Mouse (Mus musculus) intestine, embryonic 14.5 days (tissue): ENCODE measurements at regions not wholly inside any gene's neighbourhood (a gene's known extent, or its start where the extent isn't known, plus 50 kb on each side); places are given as distances from the start of the nearest gene placed in this dataset.

Experiments
- ATAC-seq: fragments of 200-750 bp; cut with Nextera tagmentation; replicated peaks from 2 replicates; pipeline ENCODE4 v1.8.0; 2017; ENCODE audit warnings: low read depth, moderate number of reproducible peaks, moderate TSS enrichment, moderate library complexity; ENCODE audit not compliant: low FRiP score, low TSS enrichment
- DNase-seq: peaks from one replicate; pipeline ENCODE4 v3.0.0-alpha.2; 2018; ENCODE audit warnings: low spot score
- H3K27ac ChIP-seq: fragments of 300-500 bp; sonication (generic); 2 replicates; pipeline ENCODE4 v1.5.1; 2014; ENCODE audit warnings: low read depth, mild to moderate bottlenecking, control low read depth
- H3K27me3 ChIP-seq: fragments of 300-500 bp; sonication (generic); replicated peaks from 2 replicates; pipeline ENCODE4 v1.6.1; 2014; ENCODE audit warnings: low read length, control low read depth; ENCODE audit not compliant: control insufficient read depth, insufficient read depth
- H3K36me3 ChIP-seq: fragments of 300-500 bp; sonication (generic); 2 replicates; pipeline ENCODE4 v1.6.1; 2014; ENCODE audit warnings: low read length, control low read depth; ENCODE audit not compliant: control insufficient read depth, insufficient read depth
- H3K4me1 ChIP-seq: fragments of 300-500 bp; sonication (generic); replicated peaks from 2 replicates; pipeline ENCODE4 v1.6.1; 2014; ENCODE audit warnings: low read length, control low read depth, mixed read lengths; ENCODE audit not compliant: control insufficient read depth, insufficient read depth
- H3K4me2 ChIP-seq: fragments of 300-500 bp; sonication (generic); 2 replicates; pipeline ENCODE4 v1.6.1; 2014; ENCODE audit warnings: low read length
- H3K4me3 ChIP-seq: fragments of 300-500 bp; sonication (generic); 2 replicates; pipeline ENCODE4 v1.5.1; 2014; ENCODE audit warnings: low read depth, low read length, control low read depth, mixed read lengths
- H3K9ac ChIP-seq: fragments of 300-500 bp; sonication (generic); 2 replicates; pipeline ENCODE4 v1.6.1; 2014; ENCODE audit warnings: mild to moderate bottlenecking, low read length
- H3K9me3 ChIP-seq: fragments of 300-500 bp; sonication (generic); 2 replicates; pipeline ENCODE4 v1.6.1; 2016; ENCODE audit warnings: low read length, control low read depth; ENCODE audit not compliant: control insufficient read depth
- WGBS: fragments of 180-500 bp; shearing (Covaris S2); extraction: QIAGEN DNeasy Blood & Tissue Kit; methylation state at CpG from one replicate; pipeline ENCODE4 v1.1.7; 2014; 5-methylcytosine and 5-hydroxymethylcytosine counted together

- Histone ChIP-seq H3K27ac (peak overlapping the region; percentile 92), H3K27me3 (no peaks in the 10 kb centered on the region), H3K36me3 (no peaks in the 10 kb centered on the region), H3K4me2 (peak overlapping the region; percentile 45), H3K9ac (0 out of 2 replicates have a peak overlapping the region, but pooled peaks have one; percentile 11), H3K4me3 (no peak overlapping the region), H3K4me1 (peaks cover 65% of the 10 kb centered on the region), H3K9me3 (no peaks in the 10 kb centered on the region)
- 19% methylated on average over 1 of the region's 1 CpGs for WGBS
- DNase-seq, result no peak
- ATAC-seq, result 0 out of 2 replicates have a peak, but pooled peaks have one; percentile 30
Observed at GRCm38 (mm10) chr11:18753246-18753645, 265.5 kb downstream of the Meis1 start.

GRCm38 (mm10) chr11:18752512-18752911, 266.3 kb downstream of the Meis1 start:
- no peak overlapping the region; the same call in 1 of the 2 replicates for H3K9ac ChIP-seq
- no peak for DNase-seq
- no peaks in the 10 kb centered on the region for H3K9me3 ChIP-seq
- H3K27ac ChIP-seq, result peak overlapping the region; percentile 92
- H3K36me3 ChIP-seq, result no peaks in the 10 kb centered on the region
- no peak for ATAC-seq
- 50% methylated on average over 2 of the region's 2 CpGs for WGBS
- H3K4me2 ChIP-seq, result peak overlapping the region; percentile 23; the same call in 1 of the 2 replicates
- no peak overlapping the region for H3K4me3 ChIP-seq
- peaks cover 72% of the 10 kb centered on the region for H3K4me1 ChIP-seq
- H3K27me3 ChIP-seq, result no peaks in the 10 kb centered on the region

GRCm38 (mm10) chr11:18750911-18751841, 267.6 kb downstream of the Meis1 start:
- DNase-seq (peak; percentile 66), ATAC-seq (no peak)
- Histone ChIP-seq H3K4me1 (peaks cover 75% of the 10 kb centered on the region), H3K36me3 (no peaks in the 10 kb centered on the region), H3K4me3 (peak overlapping the region; percentile 18), H3K4me2 (peak overlapping the region; percentile 50), H3K27me3 (no peaks in the 10 kb centered on the region), H3K9me3 (no peaks in the 10 kb centered on the region), H3K9ac (peak overlapping the region; percentile 34), H3K27ac (peak overlapping the region; percentile 92)
- 14% methylated on average over 20 of the region's 20 CpGs for WGBS

- Histone ChIP-seq H3K27me3 (no peaks in the 10 kb centered on the region), H3K4me1 (peaks cover 83% of the 10 kb centered on the region), H3K4me2 (peak overlapping the region; percentile 50), H3K36me3 (no peaks in the 10 kb centered on the region), H3K4me3 (no peak overlapping the region), H3K9me3 (no peaks in the 10 kb centered on the region), H3K27ac (peak overlapping the region; percentile 92), H3K9ac (peak overlapping the region; percentile 38)
- no peak for DNase-seq
- WGBS, result 28% methylated on average over 2 of the region's 2 CpGs
- no peak for ATAC-seq
Observed at GRCm38 (mm10) chr11:18750080-18750375, 268.8 kb downstream of the Meis1 start.

GRCm38 (mm10) chr11:18749265-18750079, 269.3 kb downstream of the Meis1 start:
- no peak overlapping the region for H3K4me3 ChIP-seq
- peak overlapping the region; percentile 50 for H3K4me2 ChIP-seq
- no peaks in the 10 kb centered on the region for H3K9me3 ChIP-seq
- no peaks in the 10 kb centered on the region for H3K27me3 ChIP-seq
- WGBS, result 13% methylated on average over 9 of the region's 9 CpGs
- H3K4me1 ChIP-seq, result peaks cover 81% of the 10 kb centered on the region
- peak overlapping the region; percentile 92 for H3K27ac ChIP-seq
- H3K9ac ChIP-seq, result peak overlapping the region; percentile 38
- no peaks in the 10 kb centered on the region for H3K36me3 ChIP-seq
- DNase-seq, result peak; percentile 74
- no peak for ATAC-seq

- DNase-seq, result peak; percentile 79
- WGBS, result 11% methylated on average over 7 of the region's 7 CpGs
- Histone ChIP-seq H3K4me3 (no peak overlapping the region), H3K27me3 (no peaks in the 10 kb centered on the region), H3K36me3 (no peaks in the 10 kb centered on the region), H3K27ac (peak overlapping the region; percentile 92), H3K4me2 (peak overlapping the region; percentile 50), H3K4me1 (peaks cover 72% of the 10 kb centered on the region), H3K9ac (peak overlapping the region; percentile 37), H3K9me3 (no peaks in the 10 kb centered on the region)
- ATAC-seq, result peak; percentile 46
Observed at GRCm38 (mm10) chr11:18747871-18748461, 270.8 kb downstream of the Meis1 start.

GRCm38 (mm10) chr11:18747361-18747760, 271.4 kb downstream of the Meis1 start:
- DNase-seq, result no peak
- H3K9me3 ChIP-seq, result no peaks in the 10 kb centered on the region
- H3K9ac ChIP-seq, result peak overlapping the region; percentile 14; the same call in 1 of the 2 replicates
- no peak overlapping the region for H3K4me3 ChIP-seq
- peak overlapping the region; percentile 50 for H3K4me2 ChIP-seq
- H3K27ac ChIP-seq, result peak overlapping the region; percentile 92
- 22% methylated on average over 9 of the region's 9 CpGs for WGBS
- H3K27me3 ChIP-seq, result no peaks in the 10 kb centered on the region
- no peak; the same call in 1 of the 2 replicates for ATAC-seq
- H3K36me3 ChIP-seq, result no peaks in the 10 kb centered on the region
- peaks cover 66% of the 10 kb centered on the region for H3K4me1 ChIP-seq

GRCm38 (mm10) chr11:18746486-18746885, 272.3 kb downstream of the Meis1 start:
- peak overlapping the region; percentile 34 for H3K9ac ChIP-seq
- WGBS, result 25% methylated on average over 5 of the region's 5 CpGs
- no peak overlapping the region for H3K4me3 ChIP-seq

More at GRCm38 (mm10) chr11:18746486-18746885, 272.3 kb downstream of the Meis1 start:
- DNase-seq (no peak), ATAC-seq (no peak)
- Histone ChIP-seq H3K36me3 (no peaks in the 10 kb centered on the region), H3K27ac (peak overlapping the region; percentile 92), H3K27me3 (no peaks in the 10 kb centered on the region), H3K4me2 (peak overlapping the region; percentile 50), H3K9me3 (no peaks in the 10 kb centered on the region), H3K4me1 (peaks cover 59% of the 10 kb centered on the region)
